Mouse (Mus musculus) natural killer cell, adult 2 months (primary cell): ENCODE results near the gene Gm44502.

Experiments
- DNase-seq, 2 experiments: peaks; one replicate each; pipeline ENCODE4 v3.0.0; 2022; ENCODE audit warnings: low spot score in 2 of 2

Gene Gm44502

DNA sequence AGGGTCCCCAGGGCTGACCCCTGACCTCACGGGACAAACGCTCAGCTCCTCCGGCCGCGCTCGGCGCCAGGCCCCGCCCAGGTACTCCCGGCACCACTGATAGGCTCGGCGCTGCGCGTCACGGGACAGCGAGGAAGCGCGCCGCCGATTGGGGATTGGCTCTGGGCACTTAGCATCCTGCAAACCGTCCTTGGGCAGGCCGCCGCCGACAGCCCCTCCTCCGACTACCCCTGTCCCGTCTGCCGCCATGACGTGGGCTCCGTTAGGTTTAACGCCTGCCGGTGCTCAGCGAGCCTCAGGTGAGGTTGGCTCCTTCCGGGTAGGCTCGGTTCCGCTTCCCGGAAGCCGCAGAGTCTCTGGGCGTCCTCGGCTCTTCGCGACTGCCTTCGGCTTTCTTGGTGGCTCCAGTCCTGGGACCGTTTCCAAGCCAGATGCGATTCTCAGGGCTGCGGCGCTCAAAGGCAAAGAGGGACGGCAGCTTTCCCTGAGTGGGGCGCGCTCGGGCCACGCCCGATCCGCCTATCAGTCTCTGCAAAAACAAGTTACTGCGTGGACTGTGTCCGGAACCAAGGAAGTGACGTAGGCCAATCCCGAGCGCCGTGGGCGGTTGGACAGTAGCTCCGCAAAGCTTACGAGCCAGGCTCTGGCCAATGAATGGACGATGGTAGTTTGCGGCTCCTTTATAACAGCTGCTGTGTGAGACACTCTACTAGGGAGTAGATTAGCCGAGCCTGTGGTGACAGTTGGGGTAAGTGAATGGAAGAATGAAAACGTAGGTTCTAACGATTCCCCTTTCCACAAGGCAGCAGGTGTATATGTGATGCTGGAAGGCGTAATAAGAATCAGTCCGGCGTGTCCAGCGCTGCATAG is at the start of gene Gm44502, which contains the start of the genes C730034F03Rik and Chkb:
Gene Gm44502, minus strand, starts transcription at position 345 of the 870 bp plus-strand sequence.
Gene C730034F03Rik, plus strand, starts transcription at position 238 of the 870 bp plus-strand sequence.
Gene Chkb, minus strand, starts transcription at position 557 of the 870 bp plus-strand sequence.
- peak; percentile 93 to 94 for DNase-seq

GRCm38 (mm10) chr15:89478622-89479021 is 49.1 kb upstream of the Gm44502 start:
- DNase-seq, result no peak

- DNase-seq, result no peak
Measured at GRCm38 (mm10) chr15:89477806-89478205, 48.3 kb upstream of the Gm44502 start.

GRCm38 (mm10) chr15:89477091-89477491 is 47.6 kb upstream of the Gm44502 start, which contains the start of gene Arsa:
Gene Arsa, minus strand, starts transcription at chr15:89477425.
- no peak for DNase-seq

GRCm38 (mm10) chr15:89476475-89476815 is 46.9 kb upstream of the Gm44502 start:
- no peak for DNase-seq

- DNase-seq, result peak; percentile 81 to 86
Measured at GRCm38 (mm10) chr15:89475611-89476474, 46.3 kb upstream of the Gm44502 start.

DNA sequence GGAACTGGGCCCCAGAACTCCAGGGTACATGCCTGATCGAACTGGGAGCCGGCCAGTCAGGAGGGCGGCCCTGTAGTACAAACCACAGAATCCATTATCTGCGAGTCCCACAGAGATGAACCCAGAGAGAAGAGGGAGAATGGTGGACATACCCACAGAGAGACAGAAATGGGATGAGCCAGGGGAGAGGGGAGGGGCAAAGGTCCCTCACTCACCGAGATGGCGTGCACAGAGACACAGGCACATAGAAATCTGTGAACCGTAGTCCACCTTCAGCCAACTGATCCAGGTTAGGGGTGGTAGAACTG is 45.8 kb upstream of the Gm44502 start:
- DNase-seq, result no peak

DNA sequence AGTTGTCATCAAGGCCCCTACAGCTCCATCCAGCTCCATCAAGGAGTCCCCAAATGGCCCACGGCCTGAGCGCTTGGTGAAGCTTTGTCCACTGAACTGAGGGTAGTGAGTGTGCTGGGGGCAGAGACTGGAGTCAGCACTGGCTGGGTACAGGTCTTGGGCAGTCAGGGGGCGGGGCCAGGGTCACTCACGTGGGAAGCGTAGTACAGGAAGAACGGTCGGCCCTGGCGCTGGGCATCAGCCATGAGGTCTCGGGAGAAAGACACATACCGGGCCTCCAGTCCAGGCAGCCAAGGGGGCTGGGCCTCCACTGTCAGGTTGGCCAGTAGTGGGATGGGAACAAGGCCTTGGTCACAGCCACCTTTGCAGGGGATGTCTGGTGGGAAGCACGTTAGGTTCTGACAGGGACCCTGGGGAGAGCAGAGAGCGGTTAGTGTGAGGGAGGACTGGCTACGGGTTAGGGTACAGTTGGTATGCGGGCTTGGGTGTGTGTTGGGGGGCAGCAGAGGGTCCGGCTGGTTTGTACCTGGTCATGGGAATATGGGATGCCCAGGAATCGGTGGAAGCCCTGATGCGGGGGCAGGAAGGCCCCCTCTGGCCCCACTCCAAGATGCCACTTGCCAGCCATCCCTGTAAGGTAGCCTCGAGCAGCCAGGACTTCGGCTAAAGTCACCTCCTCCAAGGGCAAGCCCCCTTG is 45.2 kb upstream of the Gm44502 start:
- no peak for DNase-seq

GRCm38 (mm10) chr15:89473921-89474320 is 44.4 kb upstream of the Gm44502 start:
- no peak for DNase-seq

DNA sequence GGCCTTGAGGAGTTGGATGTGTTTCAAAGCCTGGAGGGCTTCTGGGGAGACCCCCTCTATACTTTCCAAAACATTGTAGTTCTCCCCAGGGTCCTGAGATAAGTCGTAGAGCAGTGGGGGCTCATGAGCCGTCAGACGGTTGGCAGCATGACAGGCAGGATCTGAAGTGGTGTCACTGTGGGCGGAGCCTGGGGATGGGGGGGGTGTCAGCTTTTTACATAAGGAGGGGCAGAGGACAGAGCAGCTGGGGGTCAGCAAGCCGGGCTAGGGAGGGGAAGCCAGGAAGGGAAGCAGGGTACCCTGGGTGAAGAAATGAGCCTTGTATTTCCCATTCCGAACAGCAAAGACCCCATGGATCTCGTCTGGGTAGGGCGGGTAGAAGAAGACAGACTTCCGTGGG is 43.9 kb upstream of the Gm44502 start:
- DNase-seq, result no peak

- no peak for DNase-seq
Measured at GRCm38 (mm10) chr15:89471476-89471875, 42.0 kb upstream of the Gm44502 start.

DNA sequence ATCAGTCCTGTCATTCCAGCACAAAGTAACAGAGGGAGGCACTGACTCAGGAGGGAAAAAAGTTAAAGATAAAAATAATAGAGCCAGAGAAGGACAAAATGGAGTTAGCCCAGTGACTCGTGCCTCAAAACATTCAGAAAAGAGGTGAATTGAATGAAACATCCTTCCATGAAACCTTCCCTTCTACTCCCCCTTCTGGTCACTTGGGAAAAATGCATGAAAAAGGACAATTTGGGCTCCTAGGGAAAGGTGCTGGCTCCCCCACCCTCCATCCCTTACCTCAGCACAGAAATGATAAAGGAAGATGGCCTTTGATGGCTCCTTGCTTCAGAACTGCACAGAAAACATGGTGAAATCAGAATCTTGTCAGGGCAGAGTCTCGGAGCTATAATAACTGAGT is 39.1 kb upstream of the Gm44502 start:
- DNase-seq, result no peak

GRCm38 (mm10) chr15:89465052-89465451 is 35.6 kb upstream of the Gm44502 start:
- no peak for DNase-seq

- DNase-seq, result no peak
Measured at GRCm38 (mm10) chr15:89463334-89464235, 34.1 kb upstream of the Gm44502 start.

- no peak for DNase-seq
Measured at GRCm38 (mm10) chr15:89462176-89462575, 32.7 kb upstream of the Gm44502 start.

GRCm38 (mm10) chr15:89461321-89461720 is 31.8 kb upstream of the Gm44502 start:
- DNase-seq, result no peak

DNA sequence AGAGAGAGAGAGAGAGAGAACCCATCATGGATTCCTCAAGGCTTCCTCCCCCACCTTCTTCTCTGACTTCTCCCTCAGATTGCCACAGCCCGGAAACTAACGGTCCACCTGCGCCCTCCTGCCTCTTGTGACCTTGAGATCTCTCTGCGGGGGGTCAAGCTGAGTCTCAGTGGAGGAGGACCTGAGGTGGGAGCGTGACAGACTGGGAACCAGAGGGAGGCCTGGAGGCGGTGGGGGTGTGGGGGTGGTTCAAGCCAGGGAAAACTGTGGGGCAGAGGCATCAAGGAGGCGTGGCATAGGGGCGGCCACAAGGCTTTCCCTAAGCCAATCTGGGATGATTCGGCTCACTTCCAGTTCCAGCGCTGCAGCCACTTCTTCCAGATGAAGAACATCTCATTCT is 30.8 kb upstream of the Gm44502 start:
- no peak for DNase-seq

DNA sequence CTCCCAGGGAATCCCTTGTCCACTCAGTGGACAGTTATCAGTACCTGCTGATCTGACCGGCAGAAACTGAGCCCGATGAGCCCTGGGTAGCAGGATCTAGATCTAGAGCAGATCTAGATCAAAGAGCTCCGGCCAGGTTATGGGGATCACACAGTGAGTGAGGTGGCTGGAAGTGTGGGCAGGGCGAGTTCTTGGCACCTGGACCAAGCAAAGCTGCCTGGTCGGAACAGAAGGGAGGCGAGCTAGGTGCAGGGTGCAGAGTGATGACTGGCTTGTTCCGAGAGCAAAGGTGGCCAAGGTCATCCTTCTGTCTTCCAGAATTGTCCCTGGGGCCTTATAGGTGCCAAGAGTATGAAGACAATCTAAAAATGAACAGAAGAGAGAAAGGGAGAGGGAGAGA is 30.3 kb upstream of the Gm44502 start:
- DNase-seq, result no peak

GRCm38 (mm10) chr15:89458942-89459341 is 29.4 kb upstream of the Gm44502 start:
- peak in 1 of 2 experiments; percentile 26 for DNase-seq

GRCm38 (mm10) chr15:89455642-89456041 is 26.1 kb upstream of the Gm44502 start:
- no peak for DNase-seq

- DNase-seq, result no peak
Measured at GRCm38 (mm10) chr15:89454857-89455256, 25.4 kb upstream of the Gm44502 start.
